Mouse (Mus musculus): ENCODE results near the gene Cmc2.
A peak's percentile ranks its signal among the peaks of the same experiment; 100 is the strongest.

Gene Cmc2

GRCm38 (mm10) chr8:116921337-116922059, at the start of gene Cmc2, which contains the start of gene Cenpn:
Gene Cmc2 (minus strand): TSS chr8:116921455.
Gene Cenpn (plus strand): TSS chr8:116921730.
- DNase-seq: peak; percentile 94

DNA sequence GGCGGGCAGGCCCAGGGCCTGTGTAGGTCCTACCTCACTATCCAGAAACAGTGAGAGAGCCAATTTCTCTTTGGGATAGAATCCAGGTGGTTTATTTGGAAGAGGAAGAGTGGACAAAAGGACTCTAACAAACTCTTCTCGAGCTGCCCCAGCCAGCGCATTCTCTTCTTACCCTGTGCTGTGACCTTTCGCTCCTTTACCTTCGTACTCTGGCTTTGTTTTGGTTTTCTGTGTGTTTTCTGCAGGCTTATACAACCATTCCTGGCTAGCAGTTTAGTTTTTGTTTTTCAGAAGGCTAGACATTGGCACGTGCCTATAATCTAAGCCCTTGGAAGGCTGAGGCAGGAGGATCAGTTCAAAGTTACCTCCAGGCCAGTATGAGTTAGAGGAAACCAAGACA, 48.3 kb upstream of the Cmc2 start:
- no peak for DNase-seq

DNA sequence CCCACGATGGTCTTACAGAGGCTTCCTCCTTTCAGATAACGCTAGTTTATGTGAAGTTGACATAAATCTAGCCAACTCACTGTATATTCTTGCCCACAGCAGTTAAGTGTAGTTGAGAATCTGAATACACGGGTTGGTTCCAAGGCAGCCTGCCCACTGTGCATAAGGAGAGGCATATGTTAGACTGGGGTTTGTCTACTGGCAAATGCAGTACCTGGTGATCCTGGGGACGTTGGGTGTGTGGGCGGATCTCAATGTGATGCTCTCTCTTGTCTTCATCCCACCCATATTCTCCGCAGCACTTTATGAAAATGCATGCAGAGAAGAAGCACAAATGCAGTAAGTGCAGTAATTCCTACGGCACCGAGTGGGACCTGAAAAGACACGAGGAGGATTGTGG, 33.2 kb upstream of the Cmc2 start:
- DNase-seq: no peak

DNA sequence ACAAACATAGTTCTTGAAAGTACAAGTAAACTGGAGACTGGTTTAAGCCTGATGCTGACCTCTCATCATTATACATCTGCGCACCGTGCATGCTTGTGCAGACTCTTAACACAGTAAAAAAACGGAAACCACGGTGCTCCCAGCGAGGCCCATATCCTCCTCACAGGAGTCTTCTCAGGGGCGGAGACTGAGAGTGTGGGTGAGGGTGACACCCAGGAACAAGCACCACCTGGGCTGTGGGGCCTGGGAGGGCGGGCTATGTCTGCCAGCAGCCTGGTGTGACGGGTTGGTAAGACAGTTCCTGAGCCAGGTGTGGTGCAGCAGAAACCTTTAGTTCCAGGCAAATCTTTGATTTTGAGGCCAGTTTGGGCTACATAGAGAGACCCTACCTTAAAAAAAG, 31.2 kb upstream of the Cmc2 start:
- no peak for DNase-seq

- no peak for DNase-seq
Measured at GRCm38 (mm10) chr8:116951778-116952177, 30.5 kb upstream of the Cmc2 start.

DNA sequence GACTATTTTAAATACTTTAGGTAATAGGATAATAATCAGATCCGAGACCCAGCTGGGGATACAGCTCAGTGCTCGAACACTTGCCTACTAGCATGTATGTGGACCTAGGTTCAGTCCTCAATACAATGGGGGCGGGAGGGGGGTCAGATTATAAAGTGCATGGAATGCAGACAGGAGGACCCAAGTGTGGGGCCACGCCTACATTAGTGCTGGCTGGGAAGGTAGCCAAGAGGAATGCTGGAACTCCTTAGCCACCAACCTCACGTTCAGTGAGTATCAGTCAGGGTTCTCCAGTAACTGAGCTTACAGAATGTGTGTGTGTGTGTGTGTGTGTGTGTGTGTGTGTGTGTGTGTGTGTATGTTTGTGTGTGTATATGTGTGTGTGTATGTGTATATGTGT, 30.1 kb upstream of the Cmc2 start:
- no peak for DNase-seq

DNA sequence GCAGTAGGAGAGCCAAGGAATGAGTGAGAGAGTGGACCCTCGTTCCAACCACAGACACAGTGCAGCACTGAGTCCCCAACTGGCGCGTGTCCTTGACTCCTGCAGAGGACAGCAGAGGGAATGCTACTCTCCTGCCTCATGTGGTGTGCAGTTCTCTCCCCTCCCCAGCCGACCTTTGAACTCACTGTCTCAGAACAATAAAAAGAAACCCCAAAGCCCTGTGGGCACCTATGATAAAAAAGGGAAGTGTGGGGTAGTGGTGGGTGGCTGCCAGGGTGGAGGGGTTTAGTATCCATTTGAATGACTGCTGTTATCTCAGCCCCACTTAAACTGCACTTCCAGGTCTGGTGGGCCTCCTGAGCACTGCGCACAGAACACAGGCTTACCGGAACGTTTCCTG, 26.3 kb upstream of the Cmc2 start:
- DNase-seq: no peak

DNA sequence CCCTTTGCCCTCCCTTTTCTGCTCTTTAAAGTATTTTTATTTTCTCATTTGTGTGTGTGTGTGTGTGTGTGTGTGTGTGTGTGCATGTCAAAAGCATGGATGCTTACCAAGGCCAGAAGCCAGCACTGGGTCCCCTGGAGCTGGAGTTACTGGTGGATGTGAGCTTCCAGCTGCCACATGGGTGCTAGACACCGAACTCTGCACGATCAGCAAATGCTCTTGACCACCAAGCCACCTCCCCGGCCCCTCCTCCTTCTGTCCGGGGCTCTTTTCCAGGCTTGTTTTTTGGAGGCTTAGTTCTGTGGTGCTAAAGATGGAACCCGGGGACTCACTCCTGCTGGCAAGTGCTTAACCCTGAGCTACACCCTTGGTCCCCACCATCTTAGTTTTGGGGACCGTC, 25.6 kb upstream of the Cmc2 start:
- no peak for DNase-seq

- no peak for DNase-seq
Measured at GRCm38 (mm10) chr8:116946268-116946838, 25.1 kb upstream of the Cmc2 start.

DNA sequence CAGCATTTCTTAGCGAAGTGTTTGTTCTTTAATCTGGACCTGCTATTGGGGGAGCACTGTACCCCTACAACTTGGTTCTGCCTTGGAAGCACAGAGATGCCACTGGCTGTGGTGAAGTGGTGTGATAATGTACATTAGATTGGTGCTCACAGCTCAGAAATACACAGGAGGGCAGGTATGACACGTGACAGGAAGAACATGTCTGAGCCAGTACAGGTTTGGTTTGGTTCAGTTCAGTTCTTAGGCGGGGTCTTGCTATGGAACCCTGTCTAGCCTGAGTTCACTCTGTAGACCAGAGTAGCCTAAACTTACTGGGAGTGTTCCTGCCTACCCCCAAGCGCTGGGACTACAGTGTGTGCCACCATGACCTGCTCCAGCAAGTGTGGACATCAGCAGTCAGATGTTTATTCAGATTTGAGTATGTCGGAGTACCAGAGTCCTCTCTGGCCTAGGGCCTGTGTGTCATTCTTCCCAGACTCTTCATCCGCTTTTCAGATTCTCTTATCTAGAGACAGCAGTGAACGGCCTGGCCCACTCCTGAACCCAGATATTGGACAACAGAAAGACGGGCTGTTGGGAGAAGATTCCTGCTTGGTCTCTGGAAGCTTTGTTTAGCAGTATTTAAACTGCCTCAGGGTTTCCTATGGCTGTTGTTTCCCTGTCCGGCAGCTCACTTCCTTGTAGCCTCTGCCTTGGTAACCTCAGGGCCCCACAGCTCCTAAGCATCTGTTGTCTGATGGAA, 24.1 kb upstream of the Cmc2 start:
- DNase-seq: no peak

DNA sequence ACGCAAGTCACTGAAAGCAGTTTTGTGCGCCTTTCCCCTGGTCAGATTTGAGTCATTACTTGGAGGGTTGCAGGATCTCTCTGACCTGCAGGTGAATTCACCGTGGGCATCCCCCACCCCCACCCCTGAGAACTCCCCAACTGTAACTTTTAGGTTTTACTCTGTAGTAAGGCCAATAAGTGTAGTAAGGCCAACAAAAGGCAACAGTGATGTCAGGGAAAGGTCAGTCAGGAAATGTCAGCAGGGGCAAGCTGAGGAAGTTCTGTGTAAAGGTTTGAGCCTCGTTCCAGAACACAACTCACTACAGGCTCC, 23.1 kb upstream of the Cmc2 start:
- DNase-seq: no peak

DNA sequence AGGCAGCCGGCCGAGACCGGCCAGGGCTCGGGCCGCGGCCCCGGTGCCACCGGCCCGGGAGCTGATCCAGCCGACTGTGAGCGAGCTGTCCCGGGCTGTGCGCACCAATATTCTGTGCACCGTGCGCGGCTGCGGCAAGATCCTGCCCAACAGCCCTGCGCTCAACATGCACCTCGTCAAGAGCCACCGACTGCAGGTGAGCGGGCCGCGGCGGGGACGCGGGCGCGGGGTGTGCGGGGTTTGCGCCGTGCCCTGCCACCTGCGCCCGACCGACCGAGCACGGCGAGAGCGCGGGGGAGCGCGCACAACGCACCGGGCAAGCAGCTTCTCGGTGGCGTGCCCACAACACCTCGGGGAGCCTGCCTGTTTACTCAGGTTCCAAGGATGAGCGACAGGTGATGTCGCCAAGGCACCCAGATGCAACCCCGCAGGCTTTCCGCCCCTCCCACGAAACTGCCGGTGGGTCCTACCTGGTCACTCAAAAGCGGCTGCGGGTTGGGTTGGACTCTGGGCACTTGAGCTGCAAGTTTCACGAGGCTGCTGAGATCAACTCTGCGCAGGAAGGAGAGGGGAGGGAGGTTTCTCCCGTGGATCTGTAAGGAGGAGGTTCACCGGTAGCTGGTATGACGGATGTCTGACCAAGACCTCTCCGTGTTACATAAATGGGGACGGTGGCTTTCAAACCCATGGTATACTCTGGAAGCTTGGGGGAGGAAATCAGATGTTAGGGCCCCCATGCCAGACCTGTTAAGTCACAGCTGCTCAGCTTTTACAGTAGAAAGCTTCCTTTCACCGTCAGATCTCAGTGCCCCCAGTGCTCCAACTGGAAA, 22.5 kb upstream of the Cmc2 start:
- DNase-seq: peak; percentile 56

DNA sequence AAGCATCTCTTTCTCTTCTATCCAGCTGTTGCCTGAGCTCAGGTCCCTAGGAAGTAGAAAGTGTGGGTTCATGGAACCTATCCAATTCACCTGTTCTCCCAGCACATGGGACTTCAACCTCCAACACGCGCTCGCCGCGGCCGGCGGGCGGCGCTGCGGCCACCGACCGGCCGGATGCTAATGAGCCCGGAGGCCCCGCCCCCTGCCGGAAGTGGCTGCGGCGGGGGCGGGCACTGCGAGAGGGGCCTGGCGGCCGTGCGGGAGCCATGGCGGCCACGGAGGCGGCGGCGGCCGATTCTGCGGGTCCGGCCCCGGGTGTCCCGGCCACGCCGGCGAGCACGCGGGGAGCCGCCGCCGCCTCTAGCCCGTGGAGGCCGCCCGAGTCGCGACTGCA, 21.9 kb upstream of the Cmc2 start, which contains the start of gene Atmin:
Atmin (plus strand) TSS at position 233 of the 394 bp plus-strand sequence.
- DNase-seq: peak; percentile 90

- no peak for DNase-seq
Measured at GRCm38 (mm10) chr8:116942284-116943058, 21.2 kb upstream of the Cmc2 start.

DNA sequence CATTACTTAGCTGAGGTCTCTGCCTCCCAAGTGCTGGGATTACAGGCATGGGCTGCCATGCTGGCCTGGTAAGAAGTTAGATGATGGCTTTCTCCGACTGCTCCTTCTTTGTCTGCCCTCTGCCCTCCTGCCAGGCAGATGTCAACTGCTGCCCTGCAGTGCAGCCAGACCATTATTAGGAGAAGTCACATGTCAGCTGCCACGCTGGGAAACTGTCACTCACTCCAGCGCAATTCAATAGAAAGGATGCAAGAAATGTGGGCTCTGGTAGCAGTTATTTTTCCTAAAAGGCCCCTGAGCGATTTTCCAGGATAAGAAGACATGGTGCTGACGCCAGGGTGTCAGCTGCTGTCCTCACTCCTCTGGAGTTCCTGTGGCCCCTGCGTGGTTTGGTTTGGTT, 14.3 kb upstream of the Cmc2 start:
- no peak for DNase-seq

- no peak for DNase-seq
Measured at GRCm38 (mm10) chr8:116934976-116935375, 13.7 kb upstream of the Cmc2 start.

DNA sequence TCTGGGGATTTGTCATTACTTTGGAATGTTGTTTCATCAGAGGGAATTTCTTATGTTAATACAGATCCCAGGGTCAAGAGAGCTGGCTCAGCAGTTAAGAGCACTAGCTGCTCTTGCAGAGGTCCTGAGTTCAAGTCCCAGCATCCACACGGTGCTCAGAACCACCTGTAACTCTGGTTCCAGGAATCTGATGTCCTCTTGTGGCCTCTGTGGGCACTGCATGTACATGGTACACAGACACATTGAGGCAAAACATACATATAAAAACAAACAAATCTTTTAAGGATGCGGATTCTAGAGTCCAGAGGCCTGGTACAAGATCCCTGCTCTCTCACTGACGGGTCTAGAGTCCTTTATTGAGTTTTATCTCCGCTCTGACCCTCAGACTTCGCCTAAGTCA, 7.3 kb upstream of the Cmc2 start:
- no peak for DNase-seq

DNA sequence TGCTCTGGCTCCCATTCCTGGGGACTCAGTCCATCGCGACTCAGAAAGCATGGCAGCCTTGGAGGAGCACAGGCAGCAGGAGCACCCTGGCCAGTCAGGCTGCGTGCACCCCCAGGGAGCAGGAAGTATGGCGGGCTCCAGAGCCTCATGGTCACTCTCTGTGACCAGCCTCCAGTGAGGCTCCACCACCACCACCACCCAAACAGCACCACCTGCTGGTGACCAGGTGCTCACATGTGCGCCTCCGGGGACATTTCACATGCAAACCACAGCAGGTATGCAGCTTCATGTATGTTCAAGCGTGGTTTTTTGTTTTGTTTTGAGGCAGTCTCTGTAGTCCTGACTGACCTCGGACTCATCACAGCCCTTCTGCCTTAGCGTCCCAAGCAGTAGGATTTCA, 6.6 kb upstream of the Cmc2 start:
- DNase-seq: no peak

GRCm38 (mm10) chr8:116923526-116923925, 2.3 kb upstream of the Cmc2 start:
- DNase-seq: no peak

GRCm38 (mm10) chr8:116922060-116922757, 954 bp upstream of the Cmc2 start:
- no peak for DNase-seq

GRCm38 (mm10) chr8:116921005-116921336, 284 bp downstream of the Cmc2 start:
- DNase-seq: no peak

- DNase-seq: no peak
Measured at GRCm38 (mm10) chr8:116905836-116906235, 15.4 kb downstream of the Cmc2 start.

All from cerebellum, adult 11-12 months (tissue).